Mouse (Mus musculus) C2C12 (cell line): ENCODE measurements around the gene Slc39a11.

ENCODE experiments used
- CEBPB ChIP-seq: IDR thresholded peaks from one replicate; pipeline ENCODE4 v1.6.1; 2011; ENCODE audit warnings: low read depth, mild to moderate bottlenecking, control low read depth, moderate library complexity
- CTCF ChIP-seq: IDR thresholded peaks from one replicate; pipeline ENCODE4 v1.5.1; 2011; ENCODE audit not compliant: control insufficient read depth, insufficient read depth, insufficient read length
- MAX ChIP-seq: IDR thresholded peaks from one replicate; pipeline ENCODE4 v1.6.1; 2011; ENCODE audit warnings: mild to moderate bottlenecking, control low read depth
- MYOD1 ChIP-seq: IDR thresholded peaks from one replicate; pipeline ENCODE4 v1.6.1; 2011; ENCODE audit warnings: low read depth; ENCODE audit not compliant: control insufficient read depth, insufficient read length
- MYOG ChIP-seq: IDR thresholded peaks from one replicate; pipeline ENCODE4 v1.6.1; 2011; ENCODE audit not compliant: control insufficient read depth, insufficient read length; ENCODE audit errors: extremely low read depth
- USF1 ChIP-seq: IDR thresholded peaks from one replicate; pipeline ENCODE4 v1.6.1; 2011; ENCODE audit warnings: low read depth, mild to moderate bottlenecking, control low read depth, moderate library complexity

- TF ChIP-seq CEBPB: no peak
- TF ChIP-seq MAX: no peak
- no peak for TF ChIP-seq CTCF
- no peak for TF ChIP-seq MYOG
- TF ChIP-seq MYOD1: no peak
- no peak for TF ChIP-seq USF1
Observed at GRCm38 (mm10) chr11:113500631-113501305, 149.1 kb downstream of the Slc39a11 start.
